Mouse (Mus musculus) CD4-positive, CD25-positive, alpha-beta regulatory T cell, adult 4 months (primary cell): Measurements from ENCODE around the gene Angptl8. TPM values are rescaled to one million over a fixed set of nuclear protein-coding genes. Genes with fewer than 3 reads are reported as not detected.
"Not testable (repeated sequence)": the region's sequence is repeated elsewhere in the genome, so short reads cannot be mapped to it uniquely, and the experiment has no call there.

Source experiments
- ATAC-seq: one replicate; pipeline ENCODE4 v1.8.0; 2017
- polyA plus RNA-seq, 2 experiments: library from polyadenylated mRNA; unstranded; fragments of 100-300 nt; shearing (Covaris generic); gene quantifications; one replicate each; pipeline ENCODE4 v1.2.1; 2017

Angptl8 gene
- not detected for polyA plus RNA-seq

GRCm38 (mm10) chr9:21835258-21835912 is at the start of gene Angptl8:
Gene Angptl8 (plus strand): TSS chr9:21835510.
- no peak for ATAC-seq

- not testable (repeated sequence) for ATAC-seq
Observed at GRCm38 (mm10) chr9:21786309-21786708, 49.0 kb upstream of the Angptl8 start.

DNA sequence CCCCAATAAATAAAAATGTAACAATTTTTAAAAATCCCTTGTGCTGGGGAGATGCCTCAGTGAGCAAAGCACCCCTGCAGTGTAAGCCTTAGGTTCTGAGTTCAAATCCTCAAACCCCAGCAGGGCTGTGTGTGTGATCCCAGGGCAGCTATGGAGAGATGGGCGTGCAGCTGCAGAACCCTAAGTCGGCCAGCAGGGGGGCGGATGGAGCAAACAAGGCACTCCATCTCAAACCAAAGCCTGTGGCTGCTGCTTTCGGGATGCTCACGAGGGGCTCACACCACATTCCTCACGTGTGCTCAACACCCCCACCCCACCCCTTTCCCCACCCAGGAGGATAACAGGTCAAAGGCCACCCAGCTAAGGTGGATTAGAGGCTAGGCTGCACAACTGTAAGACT is 48.4 kb upstream of the Angptl8 start:
- peak; percentile 66 for ATAC-seq

- ATAC-seq: no peak
Observed at GRCm38 (mm10) chr9:21787654-21788053, 47.7 kb upstream of the Angptl8 start.

GRCm38 (mm10) chr9:21788234-21788633 is 47.1 kb upstream of the Angptl8 start:
- no peak for ATAC-seq

GRCm38 (mm10) chr9:21791861-21792260 is 43.4 kb upstream of the Angptl8 start:
- no peak for ATAC-seq

DNA sequence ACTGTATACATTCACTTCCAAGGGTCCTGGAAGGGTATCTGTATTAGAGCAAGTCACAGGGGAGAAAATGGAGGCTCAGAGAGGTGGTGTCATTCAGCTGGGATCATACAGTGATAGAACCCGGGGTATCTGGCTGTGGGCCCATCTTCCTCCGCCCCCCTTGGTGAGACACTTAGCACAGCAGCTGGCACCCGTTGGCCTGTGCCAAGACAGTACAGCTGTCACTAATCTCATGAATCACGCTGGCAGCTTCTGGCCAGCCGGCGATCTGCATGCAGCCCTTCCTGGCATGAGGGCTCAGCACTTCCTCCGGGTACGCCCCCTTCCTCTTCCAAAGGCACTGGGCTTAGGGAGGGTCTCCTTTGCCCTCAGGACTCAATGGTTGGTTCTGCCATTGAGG is 42.7 kb upstream of the Angptl8 start:
- ATAC-seq: no peak

DNA sequence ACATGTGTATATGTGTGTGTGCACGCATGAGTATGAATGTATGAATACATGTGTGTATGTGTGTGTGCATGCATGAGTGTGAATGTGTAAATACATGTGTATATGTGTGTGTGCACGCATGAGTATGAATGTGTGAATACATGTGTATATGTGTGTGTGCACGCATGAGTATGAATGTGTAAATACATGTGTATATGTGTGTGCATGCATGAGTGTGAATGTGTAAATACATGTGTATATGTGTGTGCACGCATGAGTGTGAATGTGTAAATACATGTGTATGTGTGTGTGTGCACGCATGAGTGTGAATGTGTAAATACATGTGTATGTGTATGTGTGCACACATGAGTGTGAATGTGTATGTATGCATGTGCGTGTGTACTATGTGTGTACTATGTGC is 41.8 kb upstream of the Angptl8 start:
- not testable (repeated sequence) for ATAC-seq

GRCm38 (mm10) chr9:21794344-21794834 is 40.9 kb upstream of the Angptl8 start:
- no peak for ATAC-seq

GRCm38 (mm10) chr9:21794925-21795324 is 40.4 kb upstream of the Angptl8 start:
- ATAC-seq: no peak

DNA sequence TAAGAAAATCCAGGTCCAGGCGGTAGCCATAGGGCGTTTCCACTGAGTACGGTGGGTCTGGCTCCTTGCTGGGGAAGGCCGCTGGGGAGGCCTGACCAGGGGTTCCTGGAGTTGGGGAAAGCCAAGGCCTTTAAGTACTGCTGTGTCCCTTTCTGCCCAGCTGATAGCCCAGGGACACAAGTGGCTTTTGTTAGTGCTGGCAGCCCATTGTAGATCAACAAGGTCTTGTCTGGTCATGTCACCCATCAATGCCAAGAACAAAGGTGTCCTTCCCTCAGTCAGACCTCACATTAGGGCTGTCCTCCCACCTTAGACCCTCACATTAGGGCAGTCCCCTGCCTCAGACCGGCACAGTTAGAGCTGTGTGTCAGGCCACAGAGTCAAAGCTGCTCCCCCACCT is 39.7 kb upstream of the Angptl8 start:
- ATAC-seq: no peak

DNA sequence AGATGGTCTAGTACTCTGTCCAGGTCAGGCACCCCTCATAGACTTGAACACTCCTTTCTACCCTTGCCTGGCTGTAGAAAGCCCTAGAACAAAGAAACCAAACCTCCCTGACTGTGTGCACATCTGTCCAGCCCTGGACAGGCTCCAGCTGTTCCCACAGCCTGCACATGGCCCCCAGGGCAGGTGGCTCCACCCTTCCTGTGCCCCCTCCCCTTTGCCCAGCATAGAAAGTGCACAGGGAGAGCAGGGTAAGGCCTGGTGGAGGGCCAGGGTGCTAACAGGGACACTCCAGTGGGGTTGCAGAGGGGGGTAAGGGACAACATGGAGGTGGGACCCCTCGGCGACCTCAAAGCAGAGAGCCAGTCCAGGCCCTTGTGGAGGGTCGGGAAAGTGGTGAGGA is 39.1 kb upstream of the Angptl8 start:
- no peak for ATAC-seq

GRCm38 (mm10) chr9:21796919-21797318 is 38.4 kb upstream of the Angptl8 start:
- ATAC-seq: no peak

DNA sequence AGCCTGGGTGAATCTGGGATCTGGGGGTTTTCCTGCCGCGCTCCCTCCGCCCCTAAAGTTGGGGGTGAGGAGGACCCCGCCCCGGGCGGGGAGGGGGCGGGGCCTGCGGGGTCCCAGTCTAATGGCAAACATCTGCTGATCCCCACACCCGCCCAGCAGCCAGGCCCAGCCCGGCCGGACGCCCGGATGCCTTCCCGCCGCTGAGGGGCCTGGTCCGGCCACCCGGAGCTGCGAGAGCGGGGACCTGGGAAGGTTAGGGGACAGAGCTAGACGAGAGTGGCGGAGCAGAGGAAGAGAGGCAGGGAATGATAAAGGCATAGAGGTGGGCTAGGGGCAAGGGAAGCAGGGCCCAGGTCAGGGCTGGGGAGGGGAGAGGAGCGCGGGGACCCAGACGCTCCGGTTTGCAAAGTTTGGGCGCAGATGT is 37.4 kb upstream of the Angptl8 start:
- no peak for ATAC-seq

DNA sequence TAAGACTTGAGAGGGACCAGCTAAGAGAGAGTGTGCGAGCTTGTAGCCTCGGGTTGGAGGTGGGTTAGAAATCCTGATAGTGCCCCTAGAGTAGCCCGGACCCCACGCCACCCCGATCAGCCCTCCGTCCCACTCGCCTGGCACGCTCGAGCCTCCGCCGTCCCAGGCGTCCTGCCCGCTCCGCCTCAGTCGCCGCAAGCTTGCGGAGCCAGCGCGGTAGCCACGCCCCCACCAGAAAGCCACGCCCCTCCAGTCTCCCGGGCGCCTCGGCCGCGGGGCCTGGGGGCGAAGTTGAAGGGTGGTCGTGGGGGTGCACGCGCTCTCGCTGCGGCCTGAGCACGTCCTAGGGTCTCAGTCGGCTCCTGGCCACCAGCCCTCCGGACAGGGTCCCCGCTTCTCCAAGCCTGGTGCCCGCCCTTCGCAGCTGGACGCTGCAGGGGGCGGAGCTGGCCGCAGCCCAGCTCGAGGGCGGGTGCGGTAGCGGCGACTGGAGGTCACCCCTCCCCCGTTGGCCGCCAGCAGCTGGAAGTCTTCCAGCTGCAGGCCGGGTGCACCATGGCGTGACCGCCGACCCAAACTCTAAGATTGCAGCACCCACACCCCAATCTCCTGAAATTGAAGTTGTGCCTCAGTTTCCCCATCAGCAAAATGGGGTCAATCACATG is 36.8 kb upstream of the Angptl8 start, which contains the start of gene Kank2:
Gene Kank2 (minus strand): TSS at position 400 of the 665 bp plus-strand sequence.
- ATAC-seq: peak; percentile 82

DNA sequence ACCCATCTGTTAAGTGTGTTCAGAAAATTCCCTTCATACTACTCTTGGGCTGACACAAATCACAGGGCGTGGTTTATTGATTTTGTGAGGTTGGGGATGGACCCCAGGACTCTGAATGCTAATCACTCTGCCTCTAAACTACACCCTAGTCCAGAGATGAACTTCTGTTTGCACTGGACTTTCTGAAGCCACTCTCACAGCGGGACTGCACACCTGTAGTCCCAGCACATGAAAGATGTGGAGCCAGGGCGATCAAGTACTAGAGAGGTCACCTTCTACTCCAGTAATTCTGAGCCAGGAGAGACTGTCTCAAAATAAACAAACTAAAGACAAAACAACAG is 36.3 kb upstream of the Angptl8 start:
- no peak for ATAC-seq

DNA sequence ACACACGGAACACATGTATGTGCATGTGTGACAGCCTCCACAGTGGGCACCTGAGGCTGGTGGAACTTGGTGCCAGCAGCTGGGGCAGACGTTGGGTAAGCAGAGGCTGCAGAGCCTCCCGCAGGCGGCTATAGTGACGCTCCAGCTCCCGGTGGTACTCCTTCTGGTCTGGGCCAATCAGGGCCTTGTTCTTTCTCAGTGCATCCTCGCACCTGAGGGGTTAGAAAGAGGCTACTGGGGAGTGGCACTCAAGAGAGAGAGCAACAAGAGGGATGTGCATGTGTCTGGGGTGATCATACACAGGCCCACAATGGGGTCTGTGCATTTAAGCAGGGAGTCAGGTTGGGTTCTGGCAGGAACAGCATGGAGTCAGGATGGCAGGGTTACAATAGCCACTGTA is 34.2 kb upstream of the Angptl8 start:
- ATAC-seq: no peak

GRCm38 (mm10) chr9:21801591-21801990 is 33.7 kb upstream of the Angptl8 start:
- ATAC-seq: no peak

DNA sequence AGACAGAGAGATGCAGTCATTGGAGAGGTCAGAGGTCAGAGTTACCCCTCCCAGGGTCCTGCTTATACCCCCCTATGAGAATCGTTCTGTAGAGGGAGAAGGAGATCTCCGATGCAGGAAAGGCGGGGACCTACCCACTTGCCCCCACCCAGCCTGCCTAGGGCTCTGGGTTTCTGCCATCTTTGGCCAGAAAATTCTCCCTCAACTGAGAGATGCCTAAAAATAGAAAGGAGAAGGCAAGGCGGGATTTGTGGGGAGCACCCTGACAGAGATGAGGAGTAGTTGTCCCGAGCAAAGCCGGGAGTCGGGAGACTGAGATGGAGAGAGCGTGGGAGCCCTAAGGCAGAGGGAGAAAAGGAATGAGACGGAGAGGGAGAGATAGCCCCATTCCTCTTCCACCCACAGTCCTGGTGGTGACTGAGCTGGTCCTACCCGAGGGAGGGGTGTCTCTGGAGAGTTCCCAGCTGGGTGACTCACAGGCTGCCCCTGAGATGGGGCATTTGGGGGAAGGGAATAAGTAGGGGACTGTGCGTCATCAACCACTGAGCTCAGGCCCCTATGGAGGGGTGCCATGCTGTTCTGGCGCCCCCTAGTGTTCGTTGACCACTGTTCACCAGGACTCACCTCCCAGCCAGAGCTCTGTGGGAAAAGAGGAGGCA is 31.2 kb upstream of the Angptl8 start:
- ATAC-seq: peak; percentile 79

DNA sequence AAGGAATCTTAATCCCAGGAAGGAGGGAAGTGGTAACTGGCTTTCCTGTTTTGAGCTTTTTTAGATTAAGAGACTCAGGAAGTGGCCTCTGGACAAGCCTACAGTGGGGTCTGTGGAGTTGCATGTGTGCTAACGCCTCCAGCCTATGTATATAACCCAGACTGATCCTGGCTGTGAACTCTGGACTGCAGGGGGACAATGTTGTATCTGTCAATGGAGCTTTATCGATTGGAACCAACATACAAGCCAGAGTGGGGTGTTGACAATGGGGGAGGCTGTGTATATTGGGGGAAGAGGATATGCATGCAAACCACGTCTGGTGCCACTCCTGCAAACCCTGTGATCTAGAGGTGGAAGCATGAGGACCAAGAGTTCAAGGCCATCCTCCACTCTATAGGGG is 28.9 kb upstream of the Angptl8 start:
- no peak for ATAC-seq

- ATAC-seq: no peak
Observed at GRCm38 (mm10) chr9:21806976-21807375, 28.3 kb upstream of the Angptl8 start.

DNA sequence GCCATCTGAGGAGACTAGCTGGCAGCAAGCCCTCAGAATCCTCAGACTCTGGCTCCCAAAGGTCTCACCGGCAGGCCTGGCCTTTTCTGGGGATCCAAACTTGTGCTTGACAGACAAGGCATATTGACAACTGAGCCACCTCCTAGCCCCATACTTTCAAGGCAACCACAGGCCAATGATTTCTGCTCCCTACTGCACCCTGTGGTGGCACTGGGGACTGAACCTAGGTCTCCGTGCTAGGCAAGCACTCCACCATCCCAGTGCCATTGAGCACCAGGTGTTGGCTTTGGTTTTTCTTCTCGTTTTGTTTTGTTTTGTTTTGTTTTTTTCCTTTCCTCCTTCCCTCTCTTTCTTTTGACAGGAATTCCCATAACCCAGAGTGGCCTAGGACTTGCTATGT is 26.7 kb upstream of the Angptl8 start:
- ATAC-seq: no peak

DNA sequence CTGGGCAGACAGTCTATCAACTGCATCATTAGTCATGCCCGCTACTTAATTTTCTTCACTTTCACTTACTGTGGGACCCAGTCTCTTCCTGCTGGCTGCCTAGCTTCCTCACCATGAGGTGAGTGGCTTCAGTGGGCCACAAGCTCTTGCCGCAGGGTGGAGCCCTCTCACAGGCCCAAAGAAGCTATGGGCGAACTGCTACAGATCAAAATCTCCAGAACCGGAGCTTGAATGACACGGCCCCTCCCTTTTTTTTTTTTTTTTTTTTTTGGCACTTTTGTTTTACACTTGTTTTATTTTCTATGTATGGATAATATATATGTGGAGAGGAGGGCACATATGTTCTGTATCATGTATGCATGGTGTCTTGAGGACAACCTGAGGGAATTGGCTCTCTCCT is 24.1 kb upstream of the Angptl8 start:
- no peak for ATAC-seq
